Mouse (Mus musculus): ENCODE data around the gene Tdp1. TPM values are rescaled to one million over a fixed set of nuclear protein-coding genes. Genes with fewer than 3 reads are reported as not detected.
A peak's percentile ranks its signal among the peaks of the same experiment; 100 is the strongest.

The Tdp1 gene
- polyA plus RNA-seq, 1 experiment from 2014 or later = 59.9 TPM

GRCm38 (mm10) chr12:99959291-99959690 lies 75.0 kb downstream of the Tdp1 start:
- ATAC-seq (replicated peaks; ENCODE audit: low FRiP score, low TSS enrichment, low read depth) (no peak), DNase-seq (ENCODE audit: low spot score) (no peak)
- H3K27me3 ChIP-seq (replicated peaks; ENCODE audit: control insufficient read depth, insufficient read depth, low read length) = peaks cover 26% of the 10 kb centered on the region
- H3K27ac ChIP-seq (ENCODE audit: low read depth) = no peak overlapping the region
- no peak overlapping the region for H3K4me3 ChIP-seq (ENCODE audit: low read depth, low read length)
- H3K9ac ChIP-seq (ENCODE audit: low read length) = no peak overlapping the region
- H3K4me1 ChIP-seq (replicated peaks; ENCODE audit: control insufficient read depth, insufficient read depth, low read length) = no peaks in the 10 kb centered on the region
- no peaks in the 10 kb centered on the region for H3K9me3 ChIP-seq (ENCODE audit: control insufficient read depth, low read length)
- H3K4me2 ChIP-seq (ENCODE audit: low read length) = no peak overlapping the region
- H3K36me3 ChIP-seq (ENCODE audit: control insufficient read depth, insufficient read depth, low read length) = no peaks in the 10 kb centered on the region

DNA sequence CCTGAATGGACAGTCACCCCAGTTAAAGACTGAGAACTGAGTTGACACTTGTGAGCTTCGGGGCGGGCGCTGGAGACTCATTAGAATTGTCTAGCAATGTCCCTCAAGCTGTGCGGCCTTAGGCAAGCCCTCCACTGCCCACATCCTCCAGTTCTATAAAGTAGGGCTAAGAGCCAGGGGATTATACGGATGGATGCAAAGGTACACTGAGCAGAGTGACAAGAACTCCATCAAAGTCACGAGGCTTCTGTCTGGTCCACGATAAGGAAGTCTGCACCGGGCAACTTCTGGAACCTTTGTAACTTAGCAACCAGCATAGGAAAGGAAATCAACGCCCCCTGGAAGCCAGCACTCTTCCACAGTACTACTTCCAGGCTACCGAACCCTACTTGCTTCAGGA lies 75.6 kb downstream of the Tdp1 start:
- no peak for ATAC-seq (replicated peaks; ENCODE audit: low FRiP score, low TSS enrichment, low read depth)
- Histone ChIP-seq H3K9me3 (ENCODE audit: control insufficient read depth, low read length) (no peaks in the 10 kb centered on the region), H3K27me3 (replicated peaks; ENCODE audit: control insufficient read depth, insufficient read depth, low read length) (peaks cover 32% of the 10 kb centered on the region), H3K4me1 (replicated peaks; ENCODE audit: control insufficient read depth, insufficient read depth, low read length) (peaks cover 4% of the 10 kb centered on the region; the same call in 1 of the 2 replicates), H3K4me2 (ENCODE audit: low read length) (no peak overlapping the region), H3K27ac (ENCODE audit: low read depth) (no peak overlapping the region), H3K9ac (ENCODE audit: low read length) (no peak overlapping the region), H3K36me3 (ENCODE audit: control insufficient read depth, insufficient read depth, low read length) (no peaks in the 10 kb centered on the region), H3K4me3 (ENCODE audit: low read depth, low read length) (no peak overlapping the region)
- 34% methylated on average over 10 of the region's 10 CpGs for WGBS
- DNase-seq (ENCODE audit: low spot score) = no peak

DNA sequence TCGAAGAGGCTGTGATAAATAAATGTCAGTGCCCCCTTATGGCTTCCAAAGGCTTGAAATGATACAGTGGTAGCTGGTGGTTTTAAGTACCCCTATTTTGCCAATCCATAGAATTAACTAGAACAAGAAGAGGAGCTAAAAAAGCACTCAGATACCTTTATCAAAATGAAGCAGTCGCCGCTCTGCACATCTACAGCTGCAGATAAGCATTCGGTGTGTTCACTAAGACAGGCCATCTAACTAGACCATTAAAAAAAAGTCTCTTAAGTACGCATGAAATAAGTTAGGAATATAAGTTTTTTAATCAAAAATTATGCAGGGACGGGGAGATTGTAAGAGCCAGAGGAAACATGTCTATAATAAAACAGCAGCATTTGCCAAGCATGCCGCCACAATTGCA lies 76.4 kb downstream of the Tdp1 start:
- no peak overlapping the region for H3K27ac ChIP-seq (ENCODE audit: low read depth)
- no peak overlapping the region for H3K4me3 ChIP-seq (ENCODE audit: low read depth, low read length)
- H3K9me3 ChIP-seq (ENCODE audit: control insufficient read depth, low read length) = no peaks in the 10 kb centered on the region
- WGBS = 89% methylated on average over 7 of the region's 7 CpGs
- peaks cover 9% of the 10 kb centered on the region; the same call in 1 of the 2 replicates for H3K4me1 ChIP-seq (replicated peaks; ENCODE audit: control insufficient read depth, insufficient read depth, low read length)
- ATAC-seq (replicated peaks; ENCODE audit: low FRiP score, low TSS enrichment, low read depth) = no peak
- no peaks in the 10 kb centered on the region for H3K36me3 ChIP-seq (ENCODE audit: control insufficient read depth, insufficient read depth, low read length)
- DNase-seq (ENCODE audit: low spot score) = no peak
- no peak overlapping the region for H3K9ac ChIP-seq (ENCODE audit: low read length)
- peaks cover 40% of the 10 kb centered on the region for H3K27me3 ChIP-seq (replicated peaks; ENCODE audit: control insufficient read depth, insufficient read depth, low read length)
- no peak overlapping the region for H3K4me2 ChIP-seq (ENCODE audit: low read length)

- Histone ChIP-seq H3K4me3 (ENCODE audit: low read depth, low read length) (peak within 1 kb of the TSS; percentile 49), H3K36me3 (ENCODE audit: control insufficient read depth, insufficient read depth, low read length) (no peaks in the 10 kb centered on the region), H3K9me3 (ENCODE audit: control insufficient read depth, low read length) (no peaks in the 10 kb centered on the region), H3K4me1 (replicated peaks; ENCODE audit: control insufficient read depth, insufficient read depth, low read length) (peaks cover 19% of the 10 kb centered on the region; the same call in 1 of the 2 replicates), H3K27ac (ENCODE audit: low read depth) (no peak within 1 kb of the TSS), H3K9ac (ENCODE audit: low read length) (0 out of 2 replicates have a peak within 1 kb of the TSS, but pooled peaks have one; percentile 10), H3K27me3 (replicated peaks; ENCODE audit: control insufficient read depth, insufficient read depth, low read length) (peaks cover 77% of the 10 kb centered on the region), H3K4me2 (ENCODE audit: low read length) (peak within 1 kb of the TSS; percentile 91)
- DNase-seq (ENCODE audit: low spot score) = peak; percentile 82
- 2% methylated on average over 39 of the region's 39 CpGs for WGBS
- ATAC-seq (replicated peaks; ENCODE audit: low FRiP score, low TSS enrichment, low read depth) = peak; percentile 50; the same call in 1 of the 2 replicates
Observed at GRCm38 (mm10) chr12:99964301-99965202, 80.2 kb downstream of the Tdp1 start, which contains the start of gene Kcnk13. Gene Kcnk13, plus strand, starts transcription at chr12:99964499.

- Histone ChIP-seq H3K27me3 (replicated peaks; ENCODE audit: control insufficient read depth, insufficient read depth, low read length) (peaks cover 74% of the 10 kb centered on the region), H3K4me3 (ENCODE audit: low read depth, low read length) (peak overlapping the region; percentile 49), H3K9ac (ENCODE audit: low read length) (0 out of 2 replicates have a peak overlapping the region, but pooled peaks have one; percentile 10), H3K4me2 (ENCODE audit: low read length) (peak overlapping the region; percentile 91), H3K27ac (ENCODE audit: low read depth) (no peak overlapping the region), H3K4me1 (replicated peaks; ENCODE audit: control insufficient read depth, insufficient read depth, low read length) (peaks cover 19% of the 10 kb centered on the region; the same call in 1 of the 2 replicates), H3K36me3 (ENCODE audit: control insufficient read depth, insufficient read depth, low read length) (no peaks in the 10 kb centered on the region), H3K9me3 (ENCODE audit: control insufficient read depth, low read length) (no peaks in the 10 kb centered on the region)
- under 1% methylated on average over 76 of the region's 77 CpGs for WGBS
- DNase-seq (ENCODE audit: low spot score) (peak; percentile 82), ATAC-seq (replicated peaks; ENCODE audit: low FRiP score, low TSS enrichment, low read depth) (peak; percentile 24; the same call in 1 of the 2 replicates)
Observed at GRCm38 (mm10) chr12:99965203-99966115, 81.1 kb downstream of the Tdp1 start.

- H3K36me3 ChIP-seq (ENCODE audit: control insufficient read depth, insufficient read depth, low read length) = no peaks in the 10 kb centered on the region
- H3K4me1 ChIP-seq (replicated peaks; ENCODE audit: control insufficient read depth, insufficient read depth, low read length) = peaks cover 19% of the 10 kb centered on the region; the same call in 1 of the 2 replicates
- H3K9me3 ChIP-seq (ENCODE audit: control insufficient read depth, low read length) = no peaks in the 10 kb centered on the region
- no peak overlapping the region for H3K27ac ChIP-seq (ENCODE audit: low read depth)
- H3K4me2 ChIP-seq (ENCODE audit: low read length) = peak overlapping the region; percentile 91
- ATAC-seq (replicated peaks; ENCODE audit: low FRiP score, low TSS enrichment, low read depth) (0 out of 2 replicates have a peak, but pooled peaks have one; percentile 25), DNase-seq (ENCODE audit: low spot score) (peak; percentile 60)
- 5% methylated on average over 24 of the region's 25 CpGs for WGBS
- no peak overlapping the region for H3K9ac ChIP-seq (ENCODE audit: low read length)
- peak overlapping the region; percentile 49 for H3K4me3 ChIP-seq (ENCODE audit: low read depth, low read length)
- peaks cover 72% of the 10 kb centered on the region for H3K27me3 ChIP-seq (replicated peaks; ENCODE audit: control insufficient read depth, insufficient read depth, low read length)
Observed at GRCm38 (mm10) chr12:99966116-99966770, 81.9 kb downstream of the Tdp1 start.

DNA sequence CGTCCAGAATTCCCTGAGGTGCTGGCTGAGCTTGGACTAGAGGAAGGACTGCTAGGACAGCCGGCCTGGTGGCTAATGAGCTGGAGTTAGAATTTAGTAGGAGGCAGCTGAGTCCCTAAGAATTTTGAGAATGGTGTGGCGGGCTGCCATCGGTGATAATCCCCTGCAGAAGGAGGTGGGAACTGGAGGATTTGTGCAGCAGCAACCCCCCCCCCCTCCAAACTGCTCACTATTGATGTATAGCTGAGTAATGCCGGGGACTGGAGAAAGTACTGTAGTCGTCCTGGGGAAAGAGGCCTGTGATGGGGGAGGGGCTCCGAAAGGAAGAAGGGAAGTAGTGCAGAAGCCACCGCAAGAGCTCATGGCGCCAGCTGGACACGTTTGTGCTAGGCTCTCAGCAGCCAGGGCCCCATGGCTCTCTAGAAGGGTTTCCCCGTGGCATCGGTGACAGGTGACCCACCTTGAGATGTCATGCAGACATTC lies 82.6 kb downstream of the Tdp1 start:
- Histone ChIP-seq H3K9me3 (ENCODE audit: control insufficient read depth, low read length) (no peaks in the 10 kb centered on the region), H3K36me3 (ENCODE audit: control insufficient read depth, insufficient read depth, low read length) (no peaks in the 10 kb centered on the region), H3K9ac (ENCODE audit: low read length) (no peak overlapping the region), H3K4me3 (ENCODE audit: low read depth, low read length) (no peak overlapping the region), H3K4me1 (replicated peaks; ENCODE audit: control insufficient read depth, insufficient read depth, low read length) (peaks cover 19% of the 10 kb centered on the region; the same call in 1 of the 2 replicates), H3K27ac (ENCODE audit: low read depth) (no peak overlapping the region), H3K4me2 (ENCODE audit: low read length) (no peak overlapping the region), H3K27me3 (replicated peaks; ENCODE audit: control insufficient read depth, insufficient read depth, low read length) (peaks cover 72% of the 10 kb centered on the region)
- DNase-seq (ENCODE audit: low spot score) = peak; percentile 54
- WGBS = 13% methylated on average over 12 of the region's 12 CpGs
- ATAC-seq (replicated peaks; ENCODE audit: low FRiP score, low TSS enrichment, low read depth) = no peak

GRCm38 (mm10) chr12:99969906-99970305 lies 85.6 kb downstream of the Tdp1 start:
- no peak for ATAC-seq (replicated peaks; ENCODE audit: low FRiP score, low TSS enrichment, low read depth)
- Histone ChIP-seq H3K4me1 (replicated peaks; ENCODE audit: control insufficient read depth, insufficient read depth, low read length) (peaks cover 15% of the 10 kb centered on the region; the same call in 1 of the 2 replicates), H3K4me3 (ENCODE audit: low read depth, low read length) (no peak overlapping the region), H3K4me2 (ENCODE audit: low read length) (no peak overlapping the region), H3K27ac (ENCODE audit: low read depth) (no peak overlapping the region), H3K27me3 (replicated peaks; ENCODE audit: control insufficient read depth, insufficient read depth, low read length) (peaks cover 49% of the 10 kb centered on the region), H3K9ac (ENCODE audit: low read length) (no peak overlapping the region), H3K36me3 (ENCODE audit: control insufficient read depth, insufficient read depth, low read length) (no peaks in the 10 kb centered on the region), H3K9me3 (ENCODE audit: control insufficient read depth, low read length) (no peaks in the 10 kb centered on the region)
- no peak for DNase-seq (ENCODE audit: low spot score)
- WGBS = 64% methylated on average over 4 of the region's 4 CpGs
